Mouse (Mus musculus) yolk sac, embryonic 10.5 days (tissue): ENCODE measurements at regions not wholly inside any gene's neighbourhood (a gene's known extent, or its start where the extent isn't known, plus 50 kb on each side); places are given as distances from the start of the nearest gene placed in this dataset.
A peak's percentile ranks its signal among the peaks of the same experiment; 100 is the strongest.

Source experiments
- DNase-seq: peaks from one replicate; pipeline ENCODE4 v3.0.0-alpha.2; 2017; ENCODE audit warnings: low spot score

DNA sequence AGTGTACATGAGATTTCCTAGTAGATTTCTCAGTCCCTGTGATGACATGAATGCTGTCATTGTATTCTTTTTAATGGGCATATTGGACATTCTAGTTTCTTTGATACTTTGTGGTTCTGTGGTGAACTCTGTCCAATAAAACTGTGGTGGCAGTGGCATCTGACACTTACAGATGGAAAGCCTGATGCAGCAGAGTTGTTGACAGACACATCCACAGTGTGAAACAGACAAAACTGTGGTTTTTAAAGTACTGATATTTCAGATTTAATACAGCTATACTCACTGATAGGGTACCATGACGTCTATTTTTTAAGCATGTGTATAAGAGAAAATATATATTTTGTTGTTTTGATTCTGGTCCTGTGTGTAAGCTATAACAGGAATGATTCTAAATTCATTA, 818.0 kb downstream of the Trim52 start:
- DNase-seq: no peak

DNA sequence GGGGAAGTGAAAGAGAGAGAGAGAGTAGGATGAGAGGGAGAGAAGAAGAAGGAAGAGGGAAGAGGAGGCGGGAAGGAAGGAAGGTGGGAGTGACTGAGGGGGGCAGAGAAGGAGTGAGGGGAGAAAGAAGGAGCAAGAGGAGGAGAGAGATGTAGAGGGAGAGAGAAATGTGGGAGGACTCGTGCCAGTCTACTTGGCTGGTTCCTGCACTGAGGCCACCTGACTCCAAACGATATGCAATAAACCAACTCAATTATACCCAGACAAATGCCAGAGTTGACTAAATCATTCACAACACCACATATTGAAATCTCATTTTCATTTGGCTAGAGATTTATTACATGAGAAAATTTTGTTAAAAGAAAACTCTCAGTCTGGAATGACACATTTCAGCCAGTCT, 818.4 kb downstream of the Trim52 start:
- DNase-seq: no peak

DNA sequence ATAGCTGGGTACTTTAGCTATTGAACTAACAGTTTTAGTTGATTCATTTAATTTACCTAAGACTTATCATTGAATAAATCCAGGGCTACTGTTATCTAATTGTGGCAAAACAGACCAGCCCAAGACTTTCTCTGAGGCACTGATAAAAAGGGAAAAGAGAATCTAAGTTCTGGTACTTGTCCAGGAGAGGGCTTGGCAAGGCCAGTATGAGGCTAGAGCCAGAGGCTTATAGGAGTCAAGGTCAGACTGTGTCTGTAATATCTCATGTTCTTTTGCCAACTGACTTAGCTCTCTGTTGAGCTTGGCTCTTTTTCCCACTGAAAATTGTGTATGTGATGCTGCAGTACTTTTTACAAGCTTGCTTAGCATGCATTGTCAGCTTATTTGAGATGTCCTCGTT, 839.3 kb downstream of the Trim52 start:
- DNase-seq: no peak

DNA sequence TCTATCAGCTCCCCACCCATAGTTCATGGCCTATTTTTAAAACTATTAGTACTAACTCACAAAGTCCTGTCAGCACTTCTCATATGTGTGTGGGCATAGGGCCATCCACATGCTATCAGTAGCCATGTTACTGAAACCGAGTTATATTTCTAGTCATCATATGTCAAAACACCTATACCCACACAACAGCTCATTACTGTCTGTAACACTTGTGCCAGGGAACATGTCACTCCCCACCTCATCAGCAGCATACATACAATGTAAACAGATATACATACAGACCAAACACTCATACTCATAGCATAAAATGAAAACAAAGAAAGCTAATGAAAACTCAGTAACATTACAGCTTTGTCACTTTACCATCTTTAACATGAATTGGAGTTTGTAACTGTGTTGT, 872.0 kb downstream of the Trim52 start:
- DNase-seq: no peak

DNA sequence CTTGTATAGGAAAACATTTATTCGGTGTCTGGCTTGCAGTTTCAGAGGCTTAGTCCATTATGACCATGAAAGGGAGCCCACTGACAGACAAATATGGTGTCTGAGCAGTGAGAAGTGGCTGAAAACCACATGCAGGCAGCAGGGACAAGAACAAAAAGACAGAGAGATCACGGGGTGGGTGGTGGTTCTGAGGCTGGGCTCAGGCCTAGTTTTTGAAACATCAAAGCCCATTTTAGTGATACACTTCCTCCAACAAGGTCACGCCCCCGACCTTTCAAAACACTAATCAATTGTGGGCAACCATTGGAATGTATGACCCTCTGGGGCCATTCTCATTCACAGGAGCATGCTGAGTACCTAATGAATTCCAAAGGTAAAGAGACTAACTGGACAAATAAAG, 874.8 kb downstream of the Trim52 start:
- peak; percentile 9 for DNase-seq

DNA sequence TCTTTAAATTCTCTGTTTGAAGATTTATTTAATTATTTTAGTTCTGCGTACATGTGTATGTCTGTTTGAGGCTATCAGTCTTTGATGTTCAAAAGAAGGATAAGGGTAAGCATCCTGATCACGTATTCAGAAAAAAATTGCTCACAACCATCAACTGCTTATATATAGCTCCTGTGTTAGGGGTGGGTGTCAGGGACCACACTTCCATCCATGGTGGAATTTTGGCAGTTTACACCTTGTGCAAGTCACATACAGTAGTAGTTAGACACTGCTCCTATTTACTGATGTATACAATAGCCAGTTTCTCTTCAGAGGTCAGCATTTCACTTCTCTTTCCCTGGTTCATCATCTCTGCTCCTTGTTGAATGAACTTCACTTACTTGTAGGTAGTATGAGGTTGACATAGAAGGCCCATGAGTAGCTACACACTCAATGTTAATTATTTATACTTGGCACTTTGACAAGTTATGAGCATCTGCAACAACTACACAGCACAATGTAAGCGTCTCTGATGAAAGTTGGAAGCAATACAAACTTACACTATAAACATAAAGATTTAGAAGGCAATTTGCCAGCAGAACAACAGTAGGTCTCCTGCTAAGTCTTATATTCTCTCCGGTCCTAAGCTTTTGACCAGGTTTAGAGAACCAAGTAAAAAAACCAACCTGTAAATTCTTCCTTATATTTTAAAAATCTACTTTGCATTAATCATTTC, 891.7 kb downstream of the Trim52 start:
- DNase-seq: no peak

DNA sequence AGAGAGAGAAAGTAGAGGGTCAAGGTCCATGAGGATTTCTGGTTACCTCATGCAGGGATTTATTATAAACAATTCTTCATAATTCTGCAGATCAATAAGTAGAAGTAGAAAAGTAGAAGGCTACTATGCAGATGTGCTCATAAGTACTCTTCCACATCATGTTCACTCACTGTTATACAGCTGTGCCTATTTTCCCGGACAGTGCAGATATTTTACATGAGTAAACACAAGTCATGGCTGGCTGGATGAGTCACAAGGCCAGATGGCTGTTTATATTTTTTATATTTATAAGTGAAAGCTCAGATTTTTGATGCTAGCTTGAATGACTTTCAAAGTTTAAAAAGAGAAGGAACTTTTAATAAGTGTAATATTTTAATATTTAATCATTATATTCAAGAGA, 899.0 kb downstream of the Trim52 start:
- no peak for DNase-seq

DNA sequence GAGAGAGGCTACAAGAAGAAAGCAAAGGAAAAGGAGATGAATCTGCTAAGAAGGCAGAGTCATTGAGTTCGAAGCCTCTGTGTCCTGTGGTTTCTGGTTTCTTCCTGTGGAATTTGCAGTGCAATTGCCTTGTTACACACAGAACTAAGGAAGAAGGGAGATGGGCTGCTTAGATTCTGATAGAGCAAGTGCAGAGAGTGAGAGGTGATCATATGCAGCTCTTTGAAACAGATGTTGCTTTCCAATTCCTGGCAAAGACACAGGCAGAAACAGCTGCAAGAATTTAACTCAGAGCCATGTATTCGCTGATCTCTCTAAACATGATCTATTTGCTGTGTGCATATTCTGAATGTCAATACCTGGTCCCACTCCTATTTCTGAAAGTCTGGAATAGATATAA, 903.6 kb downstream of the Trim52 start:
- no peak for DNase-seq

DNA sequence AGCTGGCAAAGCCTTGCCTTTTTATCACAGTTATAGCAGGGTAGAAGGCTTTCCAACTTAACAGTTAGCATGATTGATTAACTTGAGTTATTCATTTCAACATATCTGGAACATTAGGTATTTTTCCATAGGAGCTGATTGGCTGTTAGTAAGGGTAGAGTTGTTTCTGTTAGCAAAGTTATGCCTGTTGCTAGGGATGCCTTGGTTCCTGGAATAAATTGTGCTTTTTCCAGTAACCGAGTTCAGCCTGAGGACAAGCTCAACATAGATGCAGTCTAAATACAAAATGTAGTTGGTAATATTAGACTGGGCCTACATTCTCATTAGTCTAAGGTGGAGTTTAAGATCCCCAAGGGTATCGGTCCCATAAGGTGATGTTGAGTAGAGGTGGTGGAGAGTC, 927.8 kb downstream of the Trim52 start:
- DNase-seq: no peak

DNA sequence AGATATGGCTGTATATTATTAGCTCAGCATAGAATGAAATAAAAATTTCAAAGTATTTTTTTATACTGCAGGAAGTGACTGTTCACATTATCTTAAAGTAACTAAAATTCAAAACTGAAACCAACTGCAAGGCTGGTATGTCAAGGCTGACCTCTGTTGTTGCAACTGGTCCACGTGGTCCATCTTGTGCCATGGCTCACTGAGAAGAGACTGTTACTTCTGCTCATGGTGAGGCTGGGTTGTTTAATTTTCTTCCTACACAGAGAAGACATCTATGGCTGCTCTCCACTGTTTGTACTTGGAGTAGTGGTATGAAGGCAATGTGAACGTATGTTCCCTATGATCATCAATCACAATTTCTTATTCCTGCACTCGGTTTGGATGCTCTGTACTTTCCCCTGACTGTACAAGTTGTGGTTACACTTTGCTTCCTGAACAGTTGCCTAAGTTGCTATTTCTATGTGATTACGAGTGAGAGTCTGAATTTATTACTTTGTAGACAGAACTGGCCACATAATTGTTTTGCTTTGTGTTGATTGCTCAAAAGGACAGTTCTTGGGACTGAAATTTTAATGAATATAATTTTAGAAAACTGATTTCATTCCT, 946.1 kb downstream of the Trim52 start:
- DNase-seq: no peak

DNA sequence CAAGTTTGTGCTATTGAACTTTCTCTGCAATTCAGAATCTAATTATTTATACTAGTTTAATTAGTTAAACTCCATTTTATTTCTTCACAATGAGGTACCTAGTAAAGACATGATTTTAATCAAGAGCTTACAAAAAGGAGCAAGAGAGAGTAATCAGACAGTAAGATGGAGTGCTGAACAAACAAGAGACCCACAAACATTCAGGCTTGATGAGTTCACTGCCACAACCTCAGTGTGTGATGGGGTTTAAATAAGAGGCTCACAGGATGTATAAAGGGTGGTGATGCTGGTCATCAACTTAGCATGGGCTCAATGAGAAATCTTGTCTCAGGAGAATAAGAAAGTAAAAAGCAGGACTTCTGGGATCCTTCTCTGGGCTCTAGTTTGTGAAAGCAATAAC, 962.6 kb downstream of the Trim52 start:
- DNase-seq: no peak

DNA sequence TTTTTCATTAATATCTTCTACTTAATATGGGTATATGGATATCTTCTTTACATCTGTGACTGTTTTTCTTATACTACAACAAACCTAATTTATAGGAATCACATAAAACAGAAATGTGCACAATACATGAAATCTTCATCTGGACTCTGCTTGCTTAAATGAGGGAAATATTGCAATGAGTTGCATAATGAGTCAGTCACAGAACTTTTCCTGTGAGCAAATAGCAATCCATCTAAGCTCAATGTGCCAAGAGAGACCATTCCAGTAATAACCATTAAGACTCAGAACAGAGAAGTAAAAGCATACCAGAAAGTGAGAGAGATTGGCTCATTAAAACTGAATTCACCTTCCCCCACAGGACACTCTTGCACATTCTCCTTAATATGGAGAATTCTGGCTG, 974.4 kb downstream of the Trim52 start:
- no peak for DNase-seq
